Comparison of ENCODE assay signal across 22 mouse cellular contexts in genomic region chr15:7998095-7998494, GRCm38 (mm10).
DNase-seq lines count a peak whose midpoint lies in the region; ATAC-seq and TF ChIP-seq lines count a peak whose summit lies in the region.
"Had no signal": no experiment of that assay in that cellular context is flagged by ENCODE, and none has a peak within 500 bp of the region (broad histone marks: within the 10 kb centered on the region; RNA-seq: fewer than 3 reads in every experiment).

No protein-coding gene starts in this region.

- H3ac ChIP-seq in C2C12 (ENCODE audit: control insufficient read depth, insufficient read length, low read depth) = no peak overlapping the region

- no peak overlapping the region for H3K4me3 ChIP-seq in C2C12 (ENCODE audit: insufficient read depth, poor library complexity, severe bottlenecking)
- H3K4me3 ChIP-seq: embryonic facial prominence, embryonic 10.5 days; forebrain, embryonic 13.5 days; heart, embryonic 10.5 days; hindbrain, embryonic 13.5 days had no signal

- peak; percentile 32 for DNase-seq in NIH3T3 (ENCODE audit: low read depth)
- DNase-seq in B cell, adult 2 months = no peak
- no peak for DNase-seq in thymus, postnatal 36 days
- no peak for DNase-seq in kidney, adult 11 months
- DNase-seq in urinary bladder, adult 18-20 months (ENCODE audit: low spot score in 2 of 2) = no peak
- DNase-seq: adrenal gland, postnatal 14 days; cerebellum, adult 18-20 months; cerebellum, adult 9-11 months; cerebellum, postnatal 36 days; gastrocnemius, postnatal 36 days; heart, adult 18-20 months; heart, postnatal 10 days; heart, postnatal 4 days had no signal

- H3K36me3 ChIP-seq in C2C12 (ENCODE audit: control insufficient read depth, insufficient read depth) = peaks cover 5% of the 10 kb centered on the region
- H3K36me3 ChIP-seq: embryonic facial prominence, embryonic 10.5 days; heart, embryonic 10.5 days; hindbrain, embryonic 13.5 days had no signal

- no peak for TF ChIP-seq CTCF in C2C12 (IDR thresholded peaks at IDR 0.05; ENCODE audit: control insufficient read depth, insufficient read depth, insufficient read length)

- peak; percentile 40 to 51; a peak in 3 of 4 replicates for ATAC-seq in hematopoietic stem cell, adult 5-6 weeks (replicated peaks in 1 of 2; ENCODE audit: insufficient read depth in 1 of 2, low FRiP score in 2 of 2, low TSS enrichment in 1 of 2, low read depth in 1 of 2, poor library complexity in 2 of 2, severe bottlenecking in 2 of 2)
- ATAC-seq: activated CD4-positive, CD25-positive, alpha-beta regulatory T cell, adult 4 months; forebrain, embryonic 13.5 days; Patski had no signal

- no peaks in the 10 kb centered on the region for H3K27me3 ChIP-seq in C2C12 (ENCODE audit: control insufficient read depth, insufficient read depth, insufficient read length)
- H3K27me3 ChIP-seq: CH12.LX; forebrain, embryonic 13.5 days; hindbrain, embryonic 13.5 days; Patski had no signal

- no peaks in the 10 kb centered on the region for H3K79me3 ChIP-seq in C2C12 (ENCODE audit: low read depth)

- H3K79me2 ChIP-seq in C2C12 (ENCODE audit: control insufficient read depth, insufficient read depth) = no peaks in the 10 kb centered on the region

TF ChIP-seq in C2C12, 6 proteins besides CTCF, POLR2A, EP300 and RAD21:
- TF ChIP-seq MYOD1 (IDR thresholded peaks at IDR 0.05; ENCODE audit: control insufficient read depth, insufficient read length, low read depth) = peak; percentile 10
- no peak for TF ChIP-seq MYOG (IDR thresholded peaks at IDR 0.05; ENCODE audit: control insufficient read depth, extremely low read depth, insufficient read length)
- no peak for TF ChIP-seq MAX (IDR thresholded peaks at IDR 0.05)
- no peak for TF ChIP-seq USF1 (IDR thresholded peaks at IDR 0.05; ENCODE audit: low read depth)
